Mouse (Mus musculus): ENCODE data around the gene Ntm. TPM values are rescaled to one million over a fixed set of nuclear protein-coding genes. Genes with fewer than 3 reads are reported as not detected.

The Ntm gene
- polyA plus RNA-seq, 1 experiment from 2014 or later: 11.5 TPM

- no peak for ATAC-seq (replicated peaks; ENCODE audit: insufficient number of reproducible peaks, low FRiP score, low TSS enrichment, low read depth)
- Histone ChIP-seq H3K27me3 (ENCODE audit: control insufficient read depth, insufficient read depth, low read length) (no peaks in the 10 kb centered on the region), H3K4me3 (ENCODE audit: low read depth, low read length) (no peak overlapping the region), H3K27ac (replicated peaks; ENCODE audit: low read depth, low read length) (no peak overlapping the region), H3K9me3 (replicated peaks; ENCODE audit: control insufficient read depth, low read length) (no peaks in the 10 kb centered on the region), H3K9ac (replicated peaks; ENCODE audit: low read length) (no peak overlapping the region), H3K4me1 (ENCODE audit: control insufficient read depth, insufficient read depth, low read length) (no peaks in the 10 kb centered on the region), H3K36me3 (replicated peaks; ENCODE audit: control insufficient read depth, insufficient read depth, low read depth, low read length) (no peaks in the 10 kb centered on the region), H3K4me2 (ENCODE audit: low read depth, low read length) (no peak overlapping the region)
- no peak for DNase-seq (ENCODE audit: low spot score)
- WGBS: 51% methylated on average over 2 of the region's 2 CpGs
Measured at GRCm38 (mm10) chr9:29165731-29166130, 797.2 kb downstream of the Ntm start.

GRCm38 (mm10) chr9:29161059-29161642 is 801.8 kb downstream of the Ntm start:
- ATAC-seq (replicated peaks; ENCODE audit: insufficient number of reproducible peaks, low FRiP score, low TSS enrichment, low read depth) (no peak), DNase-seq (ENCODE audit: low spot score) (no peak)
- WGBS: 37% methylated on average over 7 of the region's 7 CpGs
- Histone ChIP-seq H3K9me3 (replicated peaks; ENCODE audit: control insufficient read depth, low read length) (no peaks in the 10 kb centered on the region), H3K4me2 (ENCODE audit: low read depth, low read length) (no peak overlapping the region), H3K4me3 (ENCODE audit: low read depth, low read length) (no peak overlapping the region), H3K36me3 (replicated peaks; ENCODE audit: control insufficient read depth, insufficient read depth, low read depth, low read length) (no peaks in the 10 kb centered on the region), H3K4me1 (ENCODE audit: control insufficient read depth, insufficient read depth, low read length) (no peaks in the 10 kb centered on the region), H3K27me3 (ENCODE audit: control insufficient read depth, insufficient read depth, low read length) (no peaks in the 10 kb centered on the region), H3K27ac (replicated peaks; ENCODE audit: low read depth, low read length) (no peak overlapping the region), H3K9ac (replicated peaks; ENCODE audit: low read length) (no peak overlapping the region)

GRCm38 (mm10) chr9:29145901-29146300 is 817.0 kb downstream of the Ntm start:
- DNase-seq (ENCODE audit: low spot score) (peak; percentile 89), ATAC-seq (replicated peaks; ENCODE audit: insufficient number of reproducible peaks, low FRiP score, low TSS enrichment, low read depth) (no peak)
- no peak overlapping the region for H3K4me3 ChIP-seq (ENCODE audit: low read depth, low read length)
- WGBS: 16% methylated on average over 4 of the region's 4 CpGs
- H3K4me1 ChIP-seq (ENCODE audit: control insufficient read depth, insufficient read depth, low read length): no peaks in the 10 kb centered on the region
- H3K36me3 ChIP-seq (replicated peaks; ENCODE audit: control insufficient read depth, insufficient read depth, low read depth, low read length): no peaks in the 10 kb centered on the region
- H3K27ac ChIP-seq (replicated peaks; ENCODE audit: low read depth, low read length): no peak overlapping the region
- no peaks in the 10 kb centered on the region for H3K9me3 ChIP-seq (replicated peaks; ENCODE audit: control insufficient read depth, low read length)
- H3K4me2 ChIP-seq (ENCODE audit: low read depth, low read length): no peak overlapping the region
- H3K27me3 ChIP-seq (ENCODE audit: control insufficient read depth, insufficient read depth, low read length): no peaks in the 10 kb centered on the region
- H3K9ac ChIP-seq (replicated peaks; ENCODE audit: low read length): no peak overlapping the region

- no peak overlapping the region for H3K9ac ChIP-seq (replicated peaks; ENCODE audit: low read length)
- H3K36me3 ChIP-seq (replicated peaks; ENCODE audit: control insufficient read depth, insufficient read depth, low read depth, low read length): no peaks in the 10 kb centered on the region
- no peaks in the 10 kb centered on the region for H3K4me1 ChIP-seq (ENCODE audit: control insufficient read depth, insufficient read depth, low read length)
- H3K9me3 ChIP-seq (replicated peaks; ENCODE audit: control insufficient read depth, low read length): no peaks in the 10 kb centered on the region
- H3K4me2 ChIP-seq (ENCODE audit: low read depth, low read length): no peak overlapping the region
- H3K27ac ChIP-seq (replicated peaks; ENCODE audit: low read depth, low read length): no peak overlapping the region
- no peaks in the 10 kb centered on the region for H3K27me3 ChIP-seq (ENCODE audit: control insufficient read depth, insufficient read depth, low read length)
- no peak for ATAC-seq (replicated peaks; ENCODE audit: insufficient number of reproducible peaks, low FRiP score, low TSS enrichment, low read depth)
- peak; percentile 57 for DNase-seq (ENCODE audit: low spot score)
- H3K4me3 ChIP-seq (ENCODE audit: low read depth, low read length): no peak overlapping the region
- WGBS: 48% methylated on average over 4 of the region's 4 CpGs
Measured at GRCm38 (mm10) chr9:29136039-29136438, 826.9 kb downstream of the Ntm start.

GRCm38 (mm10) chr9:29130717-29131292 is 832.1 kb downstream of the Ntm start:
- DNase-seq (ENCODE audit: low spot score): no peak
- H3K4me1 ChIP-seq (ENCODE audit: control insufficient read depth, insufficient read depth, low read length): no peaks in the 10 kb centered on the region
- H3K9me3 ChIP-seq (replicated peaks; ENCODE audit: control insufficient read depth, low read length): no peaks in the 10 kb centered on the region
- no peak overlapping the region for H3K27ac ChIP-seq (replicated peaks; ENCODE audit: low read depth, low read length)
- no peak for ATAC-seq (replicated peaks; ENCODE audit: insufficient number of reproducible peaks, low FRiP score, low TSS enrichment, low read depth)
- H3K36me3 ChIP-seq (replicated peaks; ENCODE audit: control insufficient read depth, insufficient read depth, low read depth, low read length): no peaks in the 10 kb centered on the region
- H3K4me3 ChIP-seq (ENCODE audit: low read depth, low read length): no peak overlapping the region
- no peaks in the 10 kb centered on the region for H3K27me3 ChIP-seq (ENCODE audit: control insufficient read depth, insufficient read depth, low read length)
- no peak overlapping the region for H3K4me2 ChIP-seq (ENCODE audit: low read depth, low read length)
- no peak overlapping the region for H3K9ac ChIP-seq (replicated peaks; ENCODE audit: low read length)
- 74% methylated on average over 5 of the region's 5 CpGs for WGBS

- H3K4me1 ChIP-seq (ENCODE audit: control insufficient read depth, insufficient read depth, low read length): no peaks in the 10 kb centered on the region
- no peaks in the 10 kb centered on the region for H3K36me3 ChIP-seq (replicated peaks; ENCODE audit: control insufficient read depth, insufficient read depth, low read depth, low read length)
- 49% methylated on average over 4 of the region's 4 CpGs for WGBS
- H3K9me3 ChIP-seq (replicated peaks; ENCODE audit: control insufficient read depth, low read length): no peaks in the 10 kb centered on the region
- H3K27ac ChIP-seq (replicated peaks; ENCODE audit: low read depth, low read length): no peak overlapping the region
- no peak overlapping the region for H3K9ac ChIP-seq (replicated peaks; ENCODE audit: low read length)
- H3K27me3 ChIP-seq (ENCODE audit: control insufficient read depth, insufficient read depth, low read length): no peaks in the 10 kb centered on the region
- no peak for DNase-seq (ENCODE audit: low spot score)
- H3K4me3 ChIP-seq (ENCODE audit: low read depth, low read length): no peak overlapping the region
- no peak overlapping the region for H3K4me2 ChIP-seq (ENCODE audit: low read depth, low read length)
- no peak for ATAC-seq (replicated peaks; ENCODE audit: insufficient number of reproducible peaks, low FRiP score, low TSS enrichment, low read depth)
Measured at GRCm38 (mm10) chr9:29130316-29130715, 832.6 kb downstream of the Ntm start.

GRCm38 (mm10) chr9:29128416-29128815 is 834.5 kb downstream of the Ntm start:
- no peak overlapping the region for H3K4me2 ChIP-seq (ENCODE audit: low read depth, low read length)
- H3K9ac ChIP-seq (replicated peaks; ENCODE audit: low read length): no peak overlapping the region
- WGBS: 89% methylated on average over 2 of the region's 2 CpGs
- no peak overlapping the region for H3K27ac ChIP-seq (replicated peaks; ENCODE audit: low read depth, low read length)
- no peaks in the 10 kb centered on the region for H3K36me3 ChIP-seq (replicated peaks; ENCODE audit: control insufficient read depth, insufficient read depth, low read depth, low read length)
- H3K4me3 ChIP-seq (ENCODE audit: low read depth, low read length): no peak overlapping the region
- ATAC-seq (replicated peaks; ENCODE audit: insufficient number of reproducible peaks, low FRiP score, low TSS enrichment, low read depth) (no peak), DNase-seq (ENCODE audit: low spot score) (no peak)
- no peaks in the 10 kb centered on the region for H3K9me3 ChIP-seq (replicated peaks; ENCODE audit: control insufficient read depth, low read length)
- H3K4me1 ChIP-seq (ENCODE audit: control insufficient read depth, insufficient read depth, low read length): no peaks in the 10 kb centered on the region
- no peaks in the 10 kb centered on the region for H3K27me3 ChIP-seq (ENCODE audit: control insufficient read depth, insufficient read depth, low read length)

GRCm38 (mm10) chr9:29124455-29124854 is 838.5 kb downstream of the Ntm start:
- no peak overlapping the region for H3K9ac ChIP-seq (replicated peaks; ENCODE audit: low read length)
- H3K36me3 ChIP-seq (replicated peaks; ENCODE audit: control insufficient read depth, insufficient read depth, low read depth, low read length): no peaks in the 10 kb centered on the region
- ATAC-seq (replicated peaks; ENCODE audit: insufficient number of reproducible peaks, low FRiP score, low TSS enrichment, low read depth): no peak
- H3K27me3 ChIP-seq (ENCODE audit: control insufficient read depth, insufficient read depth, low read length): no peaks in the 10 kb centered on the region
- H3K9me3 ChIP-seq (replicated peaks; ENCODE audit: control insufficient read depth, low read length): no peaks in the 10 kb centered on the region
- DNase-seq (ENCODE audit: low spot score): no peak
- no peaks in the 10 kb centered on the region for H3K4me1 ChIP-seq (ENCODE audit: control insufficient read depth, insufficient read depth, low read length)
- H3K4me2 ChIP-seq (ENCODE audit: low read depth, low read length): no peak overlapping the region
- no peak overlapping the region for H3K4me3 ChIP-seq (ENCODE audit: low read depth, low read length)
- no peak overlapping the region for H3K27ac ChIP-seq (replicated peaks; ENCODE audit: low read depth, low read length)
- 77% methylated on average over 3 of the region's 3 CpGs for WGBS
